Mouse (Mus musculus) C2C12 (cell line): ENCODE results near the gene Igfbp7. TPM values are rescaled to one million over a fixed set of nuclear protein-coding genes. Genes with fewer than 3 reads are reported as not detected.

Source experiments
- H3K27me3 ChIP-seq: one replicate; pipeline ENCODE4 v1.6.1; 2011; ENCODE audit not compliant: control insufficient read depth, insufficient read depth, insufficient read length
- H3K36me3 ChIP-seq: one replicate; pipeline ENCODE4 v1.6.1; 2011; ENCODE audit not compliant: control insufficient read depth, insufficient read depth
- H3K4me3 ChIP-seq: one replicate; pipeline ENCODE4 v1.5.1; 2011; ENCODE audit warnings: mild to moderate bottlenecking, control low read depth; ENCODE audit not compliant: poor library complexity, insufficient read depth, severe bottlenecking
- H3K79me2 ChIP-seq: one replicate; pipeline ENCODE4 v1.6.1; 2011; ENCODE audit not compliant: control insufficient read depth, insufficient read depth
- H3K79me3 ChIP-seq: one replicate; pipeline ENCODE4 v1.6.1; 2011; ENCODE audit warnings: low read depth, control low read depth
- H3ac ChIP-seq: one replicate; pipeline ENCODE3; 2011; ENCODE audit warnings: low read depth; ENCODE audit not compliant: control insufficient read depth, insufficient read length
- CEBPB ChIP-seq: IDR thresholded peaks from one replicate; pipeline ENCODE4 v1.6.1; 2011; ENCODE audit warnings: low read depth, mild to moderate bottlenecking, control low read depth, moderate library complexity
- CTCF ChIP-seq: IDR thresholded peaks from one replicate; pipeline ENCODE4 v1.5.1; 2011; ENCODE audit not compliant: control insufficient read depth, insufficient read depth, insufficient read length
- FOSL1 ChIP-seq: IDR thresholded peaks from one replicate; pipeline ENCODE4 v1.8.0; 2011; ENCODE audit warnings: mild to moderate bottlenecking, low read length; ENCODE audit not compliant: poor library complexity, insufficient read depth, severe bottlenecking
- MAX ChIP-seq: IDR thresholded peaks from one replicate; pipeline ENCODE4 v1.6.1; 2011; ENCODE audit warnings: mild to moderate bottlenecking, control low read depth
- MYOD1 ChIP-seq: IDR thresholded peaks from one replicate; pipeline ENCODE4 v1.6.1; 2011; ENCODE audit warnings: low read depth; ENCODE audit not compliant: control insufficient read depth, insufficient read length
- MYOG ChIP-seq: IDR thresholded peaks from one replicate; pipeline ENCODE4 v1.6.1; 2011; ENCODE audit not compliant: control insufficient read depth, insufficient read length; ENCODE audit errors: extremely low read depth
- USF1 ChIP-seq: IDR thresholded peaks from one replicate; pipeline ENCODE4 v1.6.1; 2011; ENCODE audit warnings: low read depth, mild to moderate bottlenecking, control low read depth, moderate library complexity
- polyA plus RNA-seq: library from polyadenylated mRNA; unstranded; fragments of >200 nt; fragmentation: generic; extraction: Trizol; gene quantifications from one replicate; pipeline ENCODE4 v1.2.1, GENCODE M21; 2012; ENCODE audit warnings: missing spikeins

The Igfbp7 gene
- polyA plus RNA-seq, 1 experiment, result 402 TPM

DNA sequence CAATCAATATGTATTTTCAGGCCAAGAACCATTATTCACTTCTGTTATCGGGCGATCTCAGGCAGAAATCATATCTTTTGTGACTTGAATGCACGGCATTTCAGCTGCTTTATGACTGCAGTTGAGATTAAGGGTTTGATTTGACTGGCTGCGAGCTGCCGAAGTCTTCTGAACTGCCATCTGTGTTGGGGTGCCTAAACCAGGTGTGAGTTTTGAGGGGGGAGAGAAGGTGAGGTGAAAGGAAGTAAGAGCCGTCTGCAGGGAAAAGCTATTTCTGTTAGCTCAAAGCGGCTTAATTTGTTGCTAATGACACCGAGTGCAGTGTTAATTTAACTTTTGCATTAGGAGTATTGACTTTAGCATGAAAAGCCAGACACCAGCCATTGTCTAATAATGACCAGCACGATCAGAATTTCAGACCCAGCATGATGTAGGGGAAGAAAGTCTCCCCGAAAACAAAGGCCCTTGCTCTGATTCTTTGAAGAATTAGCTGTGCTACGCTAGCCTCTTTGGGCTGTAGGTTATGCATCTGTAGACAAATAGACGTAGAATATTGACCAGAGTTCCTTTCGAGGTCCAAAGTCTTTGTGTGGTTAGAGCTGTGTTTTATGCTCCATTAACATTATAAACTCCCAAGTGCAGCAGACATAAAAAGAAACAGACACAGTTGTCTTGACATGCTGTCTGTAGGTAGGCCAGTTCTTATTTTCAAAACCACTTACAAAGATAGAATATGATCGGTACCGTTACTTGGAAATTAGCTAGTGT is 35.2 kb upstream of the Igfbp7 start:
- no peaks in the 10 kb centered on the region for H3K36me3 ChIP-seq
- no peak overlapping the region for H3ac ChIP-seq
- no peak overlapping the region for H3K4me3 ChIP-seq
- H3K27me3 ChIP-seq, result peaks cover 16% of the 10 kb centered on the region
- H3K79me3 ChIP-seq, result no peaks in the 10 kb centered on the region
- H3K79me2 ChIP-seq, result no peaks in the 10 kb centered on the region
- TF ChIP-seq CEBPB (no peak), CTCF (no peak), FOSL1 (no peak), USF1 (no peak)

DNA sequence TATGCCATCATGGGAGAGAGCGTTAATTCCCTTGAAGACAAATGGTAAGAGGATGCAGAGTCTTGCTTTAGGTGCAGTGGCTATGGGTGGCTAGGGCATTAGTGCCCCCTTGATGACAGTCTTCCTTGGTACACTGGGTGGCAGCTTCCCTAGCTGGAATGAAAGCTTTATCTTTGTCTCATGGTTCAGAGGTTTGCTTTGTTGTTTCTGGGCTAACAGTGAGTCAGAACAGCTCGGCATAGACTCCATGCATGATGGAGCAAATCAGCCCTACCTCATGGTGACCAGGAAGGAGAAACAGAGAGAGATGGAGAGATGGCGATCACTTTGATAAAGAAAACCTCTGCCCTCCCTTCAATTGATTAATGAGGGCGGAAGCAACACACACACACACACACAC is 28.5 kb upstream of the Igfbp7 start:
- H3K36me3 ChIP-seq, result no peaks in the 10 kb centered on the region
- H3K27me3 ChIP-seq, result peaks cover 20% of the 10 kb centered on the region
- no peak overlapping the region for H3ac ChIP-seq
- H3K79me3 ChIP-seq, result no peaks in the 10 kb centered on the region
- TF ChIP-seq CEBPB (no peak), CTCF (no peak), MYOD1 (no peak), MAX (no peak), FOSL1 (no peak), MYOG (no peak), USF1 (no peak)
- no peaks in the 10 kb centered on the region for H3K79me2 ChIP-seq
- H3K4me3 ChIP-seq, result no peak overlapping the region

DNA sequence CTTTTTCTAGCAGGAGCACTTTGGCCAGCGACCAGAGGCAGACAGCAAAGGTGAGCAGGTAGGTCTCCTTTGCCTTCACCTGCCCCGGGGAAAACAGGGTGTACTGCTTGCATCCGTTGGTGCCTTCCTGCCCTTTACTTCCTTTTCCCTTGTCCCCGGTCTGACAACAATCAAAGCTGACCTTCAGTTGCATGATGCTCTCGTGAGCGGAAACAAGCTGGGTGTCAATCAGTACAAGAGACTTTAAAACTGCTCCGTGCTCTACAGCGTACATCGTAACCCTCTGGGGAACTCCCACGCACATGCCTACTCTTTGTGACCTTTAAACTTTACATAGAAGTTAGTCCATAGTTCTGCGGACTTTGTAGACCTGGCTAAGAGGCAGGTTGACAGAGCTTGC is 26.2 kb upstream of the Igfbp7 start:
- no peak overlapping the region for H3K4me3 ChIP-seq
- no peaks in the 10 kb centered on the region for H3K79me3 ChIP-seq
- no peaks in the 10 kb centered on the region for H3K36me3 ChIP-seq
- peaks cover 20% of the 10 kb centered on the region for H3K27me3 ChIP-seq
- H3ac ChIP-seq, result no peak overlapping the region
- no peaks in the 10 kb centered on the region for H3K79me2 ChIP-seq
- TF ChIP-seq MYOG (no peak), USF1 (no peak), MAX (no peak), MYOD1 (no peak), FOSL1 (no peak)

DNA sequence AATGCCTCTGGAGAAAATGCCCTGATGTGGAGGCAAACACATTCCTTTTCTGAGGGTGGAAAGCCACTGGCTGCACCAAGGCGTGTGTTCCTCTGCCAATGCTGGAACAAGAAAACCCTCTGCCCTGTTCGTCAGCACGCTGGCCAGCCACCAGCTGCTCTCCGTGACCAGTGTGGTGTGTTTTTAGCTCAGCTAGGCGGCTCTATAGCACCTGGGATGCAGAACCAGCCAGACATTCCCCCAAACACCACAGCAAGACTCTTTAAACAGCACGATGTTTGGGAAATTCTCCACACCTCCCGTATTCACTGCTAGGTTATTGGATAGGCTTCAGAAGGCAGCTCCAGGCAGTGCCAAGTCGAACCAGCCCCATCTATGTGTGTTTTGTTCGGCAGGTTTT is 25.7 kb upstream of the Igfbp7 start:
- no peaks in the 10 kb centered on the region for H3K79me2 ChIP-seq
- H3K27me3 ChIP-seq, result peaks cover 20% of the 10 kb centered on the region
- no peaks in the 10 kb centered on the region for H3K36me3 ChIP-seq
- H3ac ChIP-seq, result no peak overlapping the region
- TF ChIP-seq MYOD1, result no peak
- no peak for TF ChIP-seq CEBPB
- no peak for TF ChIP-seq MAX
- no peak for TF ChIP-seq FOSL1
- no peak for TF ChIP-seq MYOG
- TF ChIP-seq USF1, result no peak
- TF ChIP-seq CTCF, result no peak
- no peak overlapping the region for H3K4me3 ChIP-seq
- no peaks in the 10 kb centered on the region for H3K79me3 ChIP-seq

DNA sequence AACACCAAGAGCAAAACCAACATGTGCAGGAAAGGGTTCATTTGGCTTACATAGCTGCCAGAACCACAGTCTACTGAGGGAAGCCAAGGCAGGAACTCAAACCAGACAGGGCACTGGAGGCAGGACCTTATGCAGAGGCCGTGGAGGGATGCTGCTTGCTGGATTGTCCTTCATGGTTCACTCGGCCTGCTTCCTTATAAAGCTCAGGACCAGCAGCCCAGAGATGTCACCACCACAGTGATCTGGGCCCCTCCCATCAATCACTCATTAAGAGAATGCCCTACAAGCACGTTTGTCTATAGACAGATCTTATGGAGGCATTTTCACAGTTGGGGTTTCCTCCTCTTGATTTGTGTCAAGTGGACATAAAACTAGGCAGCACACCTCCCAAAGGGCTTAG is 25.3 kb upstream of the Igfbp7 start:
- no peak overlapping the region for H3ac ChIP-seq
- no peaks in the 10 kb centered on the region for H3K79me3 ChIP-seq
- no peak overlapping the region for H3K4me3 ChIP-seq
- H3K27me3 ChIP-seq, result peaks cover 20% of the 10 kb centered on the region
- no peaks in the 10 kb centered on the region for H3K79me2 ChIP-seq
- no peaks in the 10 kb centered on the region for H3K36me3 ChIP-seq
- TF ChIP-seq MYOG, result no peak
- TF ChIP-seq USF1, result no peak
- TF ChIP-seq FOSL1, result no peak
- TF ChIP-seq CEBPB, result no peak

DNA sequence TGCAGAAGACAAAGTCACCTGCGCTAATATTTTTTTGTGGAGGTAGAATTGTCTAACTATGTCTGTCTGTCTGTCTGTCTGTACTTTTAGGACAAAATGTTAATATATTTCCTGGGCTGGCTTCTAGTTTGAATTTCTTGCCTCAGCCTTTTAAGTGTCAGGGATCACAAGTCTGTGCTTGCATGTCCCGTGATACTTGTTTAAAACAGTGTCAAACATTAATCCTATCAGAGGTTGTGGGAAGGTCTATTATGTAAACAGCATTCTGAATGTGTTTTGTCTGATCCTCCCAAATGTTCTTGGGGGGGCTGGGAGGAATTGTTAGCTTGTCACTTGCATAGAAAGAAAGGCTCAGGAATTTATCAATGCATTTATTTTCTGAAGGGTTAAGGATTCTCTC is 24.6 kb upstream of the Igfbp7 start:
- H3K4me3 ChIP-seq, result no peak overlapping the region
- no peak overlapping the region for H3ac ChIP-seq
- no peaks in the 10 kb centered on the region for H3K36me3 ChIP-seq
- no peaks in the 10 kb centered on the region for H3K79me3 ChIP-seq
- no peaks in the 10 kb centered on the region for H3K79me2 ChIP-seq
- H3K27me3 ChIP-seq, result peaks cover 20% of the 10 kb centered on the region
- TF ChIP-seq FOSL1 (no peak), CEBPB (no peak)
